Mouse (Mus musculus) midbrain, embryonic 14.5 days (tissue): Measurements from ENCODE around the gene Gm7971. TPM values are rescaled to one million over a fixed set of nuclear protein-coding genes. Genes with fewer than 3 reads are reported as not detected.
"Not testable (repeated sequence)": the region's sequence is repeated elsewhere in the genome, so short reads cannot be mapped to it uniquely, and the experiment has no call there.

ENCODE experiments used
- ATAC-seq: fragments of 200-750 bp; cut with Nextera tagmentation; 2 replicates; pipeline ENCODE4 v1.8.0; 2017; ENCODE audit warnings: moderate number of reproducible peaks, moderate library complexity; ENCODE audit not compliant: low FRiP score, low TSS enrichment
- DNase-seq: peaks from one replicate; pipeline ENCODE4 v3.0.0-alpha.2; 2015
- H3K27ac ChIP-seq: fragments of 300-500 bp; sonication (generic); replicated peaks from 2 replicates; pipeline ENCODE4 v1.5.1; 2014; ENCODE audit warnings: mild to moderate bottlenecking, low read depth, low read length, moderate library complexity
- H3K27me3 ChIP-seq: fragments of 300-500 bp; sonication (generic); 2 replicates; pipeline ENCODE4 v1.6.1; 2014; ENCODE audit warnings: low read length, control low read depth, mixed read lengths; ENCODE audit not compliant: control insufficient read depth, insufficient read depth
- H3K36me3 ChIP-seq: fragments of 300-500 bp; sonication (generic); 2 replicates; pipeline ENCODE4 v1.6.1; 2014; ENCODE audit warnings: low read length, control low read depth; ENCODE audit not compliant: control insufficient read depth, insufficient read depth
- H3K4me1 ChIP-seq: fragments of 300-500 bp; sonication (generic); 2 replicates; pipeline ENCODE4 v1.6.1; 2014; ENCODE audit warnings: mild to moderate bottlenecking, antibody characterized with exemption, low read length, control low read depth; ENCODE audit not compliant: control insufficient read depth, insufficient read depth
- H3K4me2 ChIP-seq: fragments of 300-500 bp; sonication (generic); 2 replicates; pipeline ENCODE4 v1.6.1; 2014; ENCODE audit warnings: mild to moderate bottlenecking, low read length, moderate library complexity
- H3K4me3 ChIP-seq: fragments of 300-500 bp; sonication (generic); replicated peaks from 2 replicates; pipeline ENCODE4 v1.5.1; 2014; ENCODE audit warnings: low read depth, low read length
- H3K9ac ChIP-seq: fragments of 300-500 bp; sonication (generic); replicated peaks from 2 replicates; pipeline ENCODE4 v1.6.1; 2014; ENCODE audit warnings: mild to moderate bottlenecking, low read length, moderate library complexity
- H3K9me3 ChIP-seq: fragments of 300-500 bp; sonication (generic); 2 replicates; pipeline ENCODE4 v1.6.1; 2016; ENCODE audit warnings: low read length, control low read depth, mixed read lengths; ENCODE audit not compliant: control insufficient read depth
- WGBS: fragments of 180-500 bp; shearing (Covaris S2); extraction: QIAGEN DNeasy Blood & Tissue Kit; methylation state at CpG from one replicate; pipeline ENCODE4 v1.1.7; 2014; 5-methylcytosine and 5-hydroxymethylcytosine counted together
- polyA plus RNA-seq: library from polyadenylated mRNA; unstranded; fragments of >200 nt; fragmentation: Nextera tagmentation; extraction: Ambion mirVana; gene quantifications from 2 replicates; pipeline ENCODE4 v1.2.1, GENCODE M21; 2014

Gm7971 gene
- not detected in 2 replicates for polyA plus RNA-seq

DNA sequence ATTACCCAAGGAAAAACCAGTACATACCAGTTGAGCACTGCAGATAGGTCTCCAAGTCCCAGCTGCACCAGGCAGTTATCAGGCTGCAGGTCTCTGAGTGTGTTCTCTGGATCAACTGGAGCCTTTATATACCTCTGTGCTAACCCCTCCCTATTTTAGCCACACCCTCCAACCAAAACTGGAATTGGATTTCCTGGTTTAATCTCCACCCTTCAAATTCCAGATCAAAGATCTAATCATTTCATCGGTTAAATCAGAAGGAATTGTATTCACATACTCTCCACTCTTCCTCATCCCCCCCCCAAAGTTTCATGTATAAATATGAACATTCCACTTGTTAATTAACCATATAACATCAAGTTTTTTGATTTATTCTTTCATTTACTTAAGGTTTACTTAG, at the start of gene Gm7971:
Gene Gm7971, minus strand, starts transcription at position 101 of the 400 bp plus-strand sequence.
- not testable (repeated sequence) for H3K9ac ChIP-seq, H3K27me3 ChIP-seq, H3K4me2 ChIP-seq, H3K9me3 ChIP-seq, H3K4me3 ChIP-seq, H3K27ac ChIP-seq, H3K4me1 ChIP-seq, DNase-seq, ATAC-seq, H3K36me3 ChIP-seq
- WGBS, result no CpG with 5 or more reads among the region's 1 CpGs

Other genes starting within 250 kb of the Gm7971 start
- gene D5Ertd577e, start 138.1 kb downstream of the Gm7971 start, polyA plus RNA-seq, result not detected in 2 replicates
- not detected in 2 replicates for gene Gm3286, start 84.1 kb downstream of the Gm7971 start, polyA plus RNA-seq
- gene Gm7978, start 141.3 kb upstream of the Gm7971 start, polyA plus RNA-seq, result not detected in 2 replicates
- gene Gm7982, start 147.1 kb upstream of the Gm7971 start, polyA plus RNA-seq, result not detected in 2 replicates
- gene E330014E10Rik, start 181.1 kb upstream of the Gm7971 start, polyA plus RNA-seq, result not detected in 2 replicates